Mouse (Mus musculus): ENCODE measurements around the gene Wrap73.

GRCm38 (mm10) chr4:154146342-154146741 lies 4.2 kb downstream of the Wrap73 start:
- TF ChIP-seq CTCF (IDR thresholded peaks at IDR 0.05; ENCODE audit: low read depth): no peak
- no peak for TF ChIP-seq EP300 (IDR thresholded peaks at IDR 0.05; ENCODE audit: low read depth)

Measured in liver, embryonic 14.5 days (tissue).